8 mouse cellular contexts compared by ENCODE assay signal in genomic region chr1:34579782-34580356, GRCm38 (mm10). TPM values are rescaled to one million over a fixed set of nuclear protein-coding genes. Genes with fewer than 3 reads are reported as not detected.
DNase-seq lines count a peak whose midpoint lies in the region; ATAC-seq and TF ChIP-seq lines count a peak whose summit lies in the region.

No protein-coding gene starts in this region.

- H3K4me3 ChIP-seq in lung, embryonic 14.5 days (ENCODE audit: low read depth, low read length): peak overlapping the region; percentile 31; the same call in 1 of the 2 replicates
- H3K4me3 ChIP-seq in embryonic facial prominence, embryonic 13.5 days: peak overlapping the region; percentile 39

- no peaks in the 10 kb centered on the region for H3K36me3 ChIP-seq in lung, embryonic 14.5 days (ENCODE audit: insufficient read depth)
- no peaks in the 10 kb centered on the region for H3K36me3 ChIP-seq in embryonic facial prominence, embryonic 13.5 days

- H3K27ac ChIP-seq in lung, embryonic 14.5 days (ENCODE audit: low read depth): no peak overlapping the region
- H3K27ac ChIP-seq in embryonic facial prominence, embryonic 13.5 days: no peak overlapping the region

- no peak for DNase-seq in lung, embryonic 14.5 days
- DNase-seq in lung, postnatal 14 days: no peak
- peak; percentile 33 to 38 for DNase-seq in layer of hippocampus, adult 8-10 months (ENCODE audit: low spot score in 2 of 2)
- no peak for DNase-seq in spleen, postnatal 10 days (ENCODE audit: low spot score in 2 of 2)
- DNase-seq in kidney, postnatal 14 days: no peak
- no peak for DNase-seq in retina, postnatal 1 day

- H3K4me2 ChIP-seq in lung, embryonic 14.5 days: peak overlapping the region; percentile 66
- H3K4me2 ChIP-seq in embryonic facial prominence, embryonic 13.5 days: peak overlapping the region; percentile 77

- H3K9ac ChIP-seq in lung, embryonic 14.5 days: no peak overlapping the region
- no peak overlapping the region for H3K9ac ChIP-seq in embryonic facial prominence, embryonic 13.5 days

- H3K27me3 ChIP-seq in lung, embryonic 14.5 days (ENCODE audit: insufficient read depth, low read length): peaks cover 26% of the 10 kb centered on the region; the same call in 1 of the 2 replicates
- peaks cover 42% of the 10 kb centered on the region for H3K27me3 ChIP-seq in embryonic facial prominence, embryonic 13.5 days

- peak; percentile 32; the same call in 1 of the 2 replicates for ATAC-seq in lung, embryonic 14.5 days (ENCODE audit: insufficient read depth)
- ATAC-seq in embryonic facial prominence, embryonic 13.5 days (ENCODE audit: insufficient number of reproducible peaks, insufficient read depth, low FRiP score, low TSS enrichment, low read depth): no peak
- 0 out of 2 replicates have a peak, but pooled peaks have one; percentile 13 for ATAC-seq in monocyte, adult 5-6 weeks (replicated peaks; ENCODE audit: insufficient number of reproducible peaks, low FRiP score, low TSS enrichment, poor library complexity, severe bottlenecking)

- no peak for TF ChIP-seq CTCF in lung, embryonic 14.5 days (IDR thresholded peaks at IDR 0.05; ENCODE audit: low read depth)

- 2% methylated on average over 18 of the region's 18 CpGs for WGBS in lung, embryonic 14.5 days
- WGBS in embryonic facial prominence, embryonic 13.5 days: 2% methylated on average over 18 of the region's 18 CpGs

- H3K9me3 ChIP-seq in lung, embryonic 14.5 days (ENCODE audit: low read depth, low read length): no peaks in the 10 kb centered on the region
- no peaks in the 10 kb centered on the region for H3K9me3 ChIP-seq in embryonic facial prominence, embryonic 13.5 days

- no peaks in the 10 kb centered on the region for H3K4me1 ChIP-seq in lung, embryonic 14.5 days (ENCODE audit: insufficient read depth)
- H3K4me1 ChIP-seq in embryonic facial prominence, embryonic 13.5 days: peaks cover 6% of the 10 kb centered on the region; the same call in 1 of the 2 replicates

RNA-seq across cellular contexts. Expression of gene Amer3, which starts 0.4 kb away (rescaled TPM):
- 0.11 TPM in 1 of 2 replicates, not detected in the other for polyA plus RNA-seq in lung, embryonic 14.5 days (2014; fragmentation: Nextera tagmentation; extraction: Ambion mirVana)
- polyA plus RNA-seq in embryonic facial prominence, embryonic 13.5 days (2015; fragmentation: Nextera tagmentation; extraction: Ambion mirVana): 0.25 and 0.32 TPM in 2 replicates
- total RNA-seq in layer of hippocampus, adult 8-10 months (2022): 10 to 100 TPM; 33.5 to 37.0 (median 34.7) TPM
- not detected in 3 replicates for total RNA-seq in monocyte, adult 5-6 weeks (2017)

RNA-seq across cellular contexts. Expression of gene Prss40, which starts 19.1 kb away (rescaled TPM):
- not detected in 2 replicates for polyA plus RNA-seq in lung, embryonic 14.5 days (2014; fragmentation: Nextera tagmentation; extraction: Ambion mirVana)
- polyA plus RNA-seq in embryonic facial prominence, embryonic 13.5 days (2015; fragmentation: Nextera tagmentation; extraction: Ambion mirVana): 0.14 TPM in 1 of 2 replicates, not detected in the other
- not detected for total RNA-seq in layer of hippocampus, adult 8-10 months (2022)
- not detected in 3 replicates for total RNA-seq in monocyte, adult 5-6 weeks (2017)

RNA-seq across cellular contexts. Expression of gene Cfc1, which starts 44.4 kb away (rescaled TPM):
- polyA plus RNA-seq in lung, embryonic 14.5 days (2014; fragmentation: Nextera tagmentation; extraction: Ambion mirVana): 0.24 TPM in 1 of 2 replicates, not detected in the other
- polyA plus RNA-seq in embryonic facial prominence, embryonic 13.5 days (2015; fragmentation: Nextera tagmentation; extraction: Ambion mirVana): 0.43 and 0.86 TPM in 2 replicates
- total RNA-seq in layer of hippocampus, adult 8-10 months (2022): not detected
- not detected in 3 replicates for total RNA-seq in monocyte, adult 5-6 weeks (2017)

Comparison
In these comparisons a context has a peak if more than half of its experiments do, and no peak if none do; other contexts are left out.
1. DNase-seq: peak in layer of hippocampus, adult 8-10 months (2 of 2); none in lung, embryonic 14.5 days (single experiment), lung, postnatal 14 days (single experiment), spleen, postnatal 10 days (0 of 2), kidney, postnatal 14 days (single experiment) and retina, postnatal 1 day (single experiment).
2. RNA of gene Amer3, which starts 0.4 kb away (total RNA-seq): 33.5 to 37.0 TPM in layer of hippocampus, adult 8-10 months; not detected in monocyte, adult 5-6 weeks; every median in the first group is over 10 times any median in the second.